Mouse (Mus musculus) monocyte, adult 5-6 weeks (primary cell): Measurements from ENCODE around the gene Kdm2b. TPM values are rescaled to one million over a fixed set of nuclear protein-coding genes. Genes with fewer than 3 reads are reported as not detected.
A peak's percentile ranks its signal among the peaks of the same experiment; 100 is the strongest.

Source experiments
- ATAC-seq: fragments of 153-309, 156-312 bp; replicated peaks from 2 replicates; pipeline ENCODE4 v1.8.0; 2017; ENCODE audit warnings: mild to moderate bottlenecking; ENCODE audit not compliant: low TSS enrichment, insufficient number of reproducible peaks, severe bottlenecking, poor library complexity, low FRiP score
- total RNA-seq: library from RNA; stranded (forward); fragments of 200-1000, 200-491, 200-594 nt; gene quantifications from 3 replicates; pipeline ENCODE4 v1.2.3, GENCODE M21; 2017

The Kdm2b gene
- total RNA-seq, 1 experiment from 2014 or later = 24.1 TPM

DNA sequence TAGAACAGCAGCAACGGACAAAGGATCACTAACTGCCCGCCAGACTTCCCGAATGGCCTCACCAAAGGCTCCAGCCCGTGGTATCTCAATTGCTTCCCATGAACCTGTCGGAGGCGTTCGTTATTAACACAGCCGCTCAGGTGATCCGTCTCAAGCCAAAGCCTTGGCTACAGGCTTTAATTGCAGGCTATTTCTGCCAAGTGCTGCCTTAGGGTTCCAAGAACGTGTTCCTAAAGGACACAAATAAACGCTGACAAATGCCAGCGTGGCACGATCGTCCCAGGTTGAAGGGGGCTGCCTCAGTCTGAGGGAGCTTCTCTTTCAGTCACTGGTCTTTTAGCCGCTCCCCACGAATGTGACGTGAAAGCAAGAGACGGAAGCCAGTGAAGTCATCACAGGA, 80.1 kb downstream of the Kdm2b start:
- no peak for ATAC-seq

DNA sequence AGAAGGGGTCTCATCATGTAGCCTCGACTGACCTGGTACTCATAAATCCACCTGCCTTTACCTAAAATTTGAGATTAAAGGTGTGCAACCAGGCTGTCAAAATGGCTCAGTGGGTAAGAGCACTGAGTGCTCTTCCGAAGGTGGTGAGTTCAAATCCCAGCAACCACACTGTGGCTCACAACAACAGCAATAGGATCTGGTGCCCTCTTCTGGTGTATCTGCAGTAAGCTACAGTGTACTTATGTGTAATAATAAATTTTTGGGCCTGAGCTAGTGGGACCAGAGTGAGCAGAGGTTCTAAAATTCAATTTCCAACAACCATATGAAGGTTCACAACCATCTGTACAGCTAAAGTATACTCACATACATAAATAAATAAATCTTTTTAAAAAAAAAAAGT, 81.6 kb downstream of the Kdm2b start:
- ATAC-seq = no peak

DNA sequence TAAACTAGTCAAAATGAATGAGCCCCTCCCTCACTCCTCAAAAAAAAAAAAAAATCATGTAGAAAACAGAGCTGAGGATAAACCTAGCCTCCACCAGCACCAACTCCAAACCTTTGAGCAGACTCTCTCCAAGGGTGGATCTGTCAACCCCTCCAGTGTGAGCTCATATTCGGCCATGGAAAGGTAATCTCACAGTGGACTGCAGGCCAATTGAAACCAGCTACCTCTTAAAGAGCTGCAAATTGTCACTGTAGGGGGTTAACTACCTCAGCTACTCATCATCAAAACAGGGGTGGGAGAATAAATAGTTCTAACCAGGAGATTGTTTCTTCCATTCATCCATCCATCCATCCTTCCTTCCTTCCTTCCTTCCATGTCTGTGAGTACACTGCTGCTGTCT, 82.4 kb downstream of the Kdm2b start:
- ATAC-seq = no peak

DNA sequence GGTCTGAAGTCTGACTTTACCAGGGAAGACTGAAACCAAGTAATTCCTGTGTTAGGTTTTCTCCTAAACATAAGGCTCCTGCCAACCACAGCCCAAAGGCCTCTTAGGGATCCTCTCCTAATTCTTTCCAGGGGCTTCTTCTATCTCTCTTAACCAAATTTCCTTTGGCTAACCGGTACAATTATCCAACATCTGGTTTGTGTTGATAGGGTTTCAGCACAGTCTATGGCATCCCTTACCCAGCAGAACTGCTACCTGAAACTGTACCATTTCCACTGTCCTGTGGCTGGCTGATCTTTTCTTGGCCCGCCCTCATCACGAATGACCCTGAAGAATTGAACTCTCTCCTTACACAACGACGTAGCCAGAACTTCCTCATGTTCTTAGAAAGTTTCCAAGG, 86.5 kb downstream of the Kdm2b start:
- no peak for ATAC-seq

DNA sequence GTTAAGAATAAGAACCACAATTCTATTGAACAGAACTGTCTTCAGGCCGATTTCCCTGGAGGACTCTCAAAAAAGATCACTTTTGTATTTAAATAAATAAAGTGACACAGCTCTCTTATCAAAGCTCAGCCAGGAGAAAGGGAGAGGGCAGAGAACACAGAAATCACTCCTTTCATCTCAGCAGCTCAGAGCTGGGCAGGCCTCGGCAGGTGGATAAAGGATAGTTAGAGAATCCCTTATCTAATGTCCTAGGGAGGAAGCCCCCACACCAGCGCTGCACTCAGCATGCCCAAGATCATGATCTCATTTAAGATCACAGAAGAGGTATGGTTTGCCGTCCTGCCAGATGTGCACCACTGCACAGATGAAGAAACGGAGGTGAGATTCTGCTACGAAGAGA, 87.4 kb downstream of the Kdm2b start:
- ATAC-seq = no peak

DNA sequence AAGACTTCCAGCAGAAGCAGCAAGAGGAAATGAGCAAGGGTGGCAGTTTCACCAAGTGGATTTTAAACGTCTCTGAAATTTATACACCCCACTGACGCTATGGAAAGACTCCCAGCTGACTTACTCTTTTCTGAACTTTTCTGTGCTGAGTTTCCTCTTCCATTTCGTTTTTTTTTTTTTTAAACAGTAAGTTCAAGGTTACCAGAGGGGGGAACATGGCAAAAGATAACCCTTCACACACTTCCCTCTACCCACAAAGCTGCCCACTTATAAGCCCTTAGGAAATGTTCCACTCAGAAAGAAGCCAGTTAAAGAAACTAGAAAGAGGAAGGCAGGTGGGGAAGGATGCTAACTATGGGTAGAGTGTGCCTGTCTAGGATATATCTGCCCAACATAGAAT, 88.0 kb downstream of the Kdm2b start:
- ATAC-seq = no peak

DNA sequence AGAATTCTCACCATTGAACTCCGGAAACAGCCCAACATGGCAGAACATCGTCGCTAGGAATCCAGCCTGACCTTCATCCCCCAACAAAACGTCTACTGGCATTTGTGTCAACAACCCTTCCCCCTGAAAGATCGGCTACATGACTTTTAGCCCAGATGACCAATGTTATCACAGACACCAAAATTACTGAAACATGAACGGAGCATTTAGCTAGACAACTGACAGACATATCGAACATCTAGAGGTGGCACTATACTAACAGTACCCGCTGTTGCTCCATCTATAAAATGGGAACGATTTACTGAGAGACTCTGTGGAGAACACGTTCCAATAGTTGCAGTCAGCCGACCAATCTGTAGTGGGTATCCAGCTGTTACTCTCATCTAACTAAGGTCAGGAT, 88.4 kb downstream of the Kdm2b start:
- no peak for ATAC-seq

DNA sequence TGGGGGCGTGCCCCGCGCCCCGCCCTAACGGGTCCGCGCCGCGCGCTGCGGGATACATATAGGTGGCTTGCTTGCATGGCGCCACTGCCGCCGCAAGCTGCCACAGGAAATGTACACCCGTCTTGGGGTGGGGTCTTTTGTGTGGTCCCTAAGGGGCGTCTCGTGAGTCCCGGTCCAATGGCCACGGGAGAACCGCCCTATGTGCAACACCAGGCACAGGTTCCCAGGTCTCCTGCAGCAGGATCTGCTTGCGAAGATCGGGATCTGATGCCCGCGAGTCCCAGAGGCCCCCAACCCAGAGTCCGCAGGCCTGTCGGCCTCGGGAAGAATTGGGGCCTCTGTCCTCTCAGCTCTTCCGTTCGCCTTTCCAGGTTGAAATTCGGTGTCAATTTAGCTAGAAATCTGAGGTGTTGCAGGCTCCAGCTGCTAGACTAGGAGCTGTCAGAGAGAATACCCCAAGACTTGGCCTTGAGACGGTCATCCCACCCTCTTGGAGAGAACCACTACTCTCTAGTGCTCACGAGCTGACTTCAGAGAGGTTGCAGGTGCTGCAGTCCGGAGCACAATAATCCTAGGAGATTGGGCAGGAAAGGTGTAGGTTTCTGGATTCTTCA, 89.0 kb downstream of the Kdm2b start:
- ATAC-seq = no peak

DNA sequence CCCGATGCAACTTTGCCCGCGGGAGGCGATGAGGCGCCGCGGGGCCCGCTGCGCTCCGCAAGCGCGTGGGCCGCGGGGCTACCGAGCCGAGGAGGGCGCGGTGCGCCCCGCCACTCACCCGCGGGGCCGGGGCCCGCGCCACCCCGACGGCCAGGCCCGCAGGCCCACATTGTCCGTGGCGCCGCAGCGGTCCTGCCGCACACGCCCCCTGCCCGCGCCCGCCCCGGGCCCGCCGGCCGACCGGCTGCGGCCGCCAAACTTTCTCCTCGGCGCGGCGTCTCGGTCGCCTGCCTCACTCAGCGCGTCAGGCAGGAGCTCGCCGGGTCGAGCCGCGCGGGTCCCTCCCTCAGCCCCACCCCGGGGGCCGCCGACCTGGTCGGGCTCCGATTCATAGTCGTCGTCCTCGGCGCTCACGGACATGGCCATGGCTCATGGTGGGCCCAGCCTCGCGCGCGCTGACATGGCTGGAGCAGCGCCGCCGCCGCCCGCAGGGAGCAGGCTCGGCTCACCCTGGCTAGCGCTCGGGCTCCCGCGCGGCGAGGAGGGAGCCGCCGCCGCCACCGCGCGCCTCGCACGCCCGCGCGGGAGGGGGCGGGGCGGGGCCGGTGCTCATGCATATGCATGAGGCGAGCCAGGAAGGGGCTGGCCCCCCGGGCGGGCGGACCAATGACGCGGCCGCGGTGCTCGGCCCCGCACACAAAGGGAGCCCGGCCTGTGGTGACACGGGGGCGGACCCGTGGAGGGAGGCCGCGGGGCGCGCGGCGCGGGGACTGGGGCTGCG, 89.7 kb downstream of the Kdm2b start:
- peak; percentile 57 for ATAC-seq

DNA sequence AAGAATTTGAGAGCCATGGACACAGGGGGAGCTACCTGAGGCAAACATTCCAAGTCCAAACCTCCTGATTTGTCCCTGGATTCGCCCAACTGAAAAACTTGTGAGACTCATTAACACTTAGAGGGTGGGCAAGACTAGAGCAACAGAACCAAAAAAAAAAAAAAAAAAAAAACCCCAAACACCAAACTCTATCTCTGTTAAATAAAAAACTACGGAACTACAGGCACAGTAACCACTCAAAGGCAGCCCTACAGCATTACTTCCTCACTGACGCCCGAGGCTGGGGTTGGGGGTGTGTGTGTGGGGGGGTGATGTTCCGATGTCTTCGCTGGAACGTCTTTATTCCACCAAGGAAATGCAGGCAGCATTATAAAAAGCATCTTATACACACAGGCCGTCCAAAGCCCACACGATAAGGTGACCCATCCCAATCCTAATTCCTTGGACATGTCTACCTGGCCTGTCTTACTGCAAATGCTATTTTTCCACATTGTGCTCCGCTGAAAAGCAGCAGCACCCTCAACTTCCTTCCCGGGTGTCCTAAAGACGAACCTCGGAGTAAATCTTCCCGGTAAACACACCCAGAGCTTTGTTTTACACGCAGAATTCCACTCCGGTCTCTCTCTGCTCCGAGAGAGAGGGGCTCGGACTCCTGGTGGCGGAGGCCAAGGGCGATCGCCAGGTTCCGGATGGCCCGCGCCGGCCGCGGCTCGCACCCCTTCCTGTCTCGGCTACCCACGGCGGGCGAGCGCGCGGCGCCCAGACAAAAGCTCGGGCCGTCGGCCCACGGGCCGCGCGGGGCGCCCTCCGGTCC, 90.5 kb downstream of the Kdm2b start:
- ATAC-seq = no peak

DNA sequence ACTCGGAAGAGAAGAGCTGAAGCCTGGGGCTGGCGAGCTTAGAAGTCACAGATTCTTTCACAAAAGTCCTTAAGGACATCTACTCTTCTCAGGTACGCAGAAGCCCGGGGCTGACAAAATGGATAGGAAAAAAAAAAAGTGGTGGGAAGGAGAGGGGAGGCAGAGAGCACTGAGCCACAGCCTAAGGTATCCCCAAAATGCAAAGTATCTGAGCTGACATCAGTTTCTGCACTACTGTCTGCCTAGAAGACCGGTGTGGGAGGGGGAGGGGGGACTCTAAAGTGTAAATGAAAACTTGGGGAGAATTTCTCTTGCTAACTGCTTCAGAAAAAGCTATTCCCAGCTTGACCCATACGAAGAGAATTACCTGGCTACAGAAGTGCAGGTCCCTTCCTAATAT, 91.5 kb downstream of the Kdm2b start:
- no peak for ATAC-seq

DNA sequence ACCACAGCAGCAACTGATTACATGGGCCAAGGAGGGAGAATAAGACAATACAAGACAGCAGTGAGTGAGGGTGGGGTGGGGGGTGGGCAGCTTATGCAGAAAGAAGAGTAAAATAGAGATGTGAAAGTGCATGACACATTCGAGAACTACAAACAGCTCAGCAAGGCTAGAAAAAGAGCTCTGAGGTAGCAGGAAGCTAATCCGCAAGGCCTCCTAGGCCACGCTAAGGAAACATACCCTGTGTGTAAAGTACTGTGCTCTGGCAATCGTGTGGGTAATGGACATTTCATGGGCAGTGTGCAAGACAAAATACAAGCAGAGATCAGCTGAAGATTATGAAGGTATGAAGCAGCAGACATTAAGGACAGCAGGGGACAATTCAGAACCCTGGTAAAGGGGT, 94.8 kb downstream of the Kdm2b start:
- ATAC-seq = peak; percentile 27; the same call in 1 of the 2 replicates

DNA sequence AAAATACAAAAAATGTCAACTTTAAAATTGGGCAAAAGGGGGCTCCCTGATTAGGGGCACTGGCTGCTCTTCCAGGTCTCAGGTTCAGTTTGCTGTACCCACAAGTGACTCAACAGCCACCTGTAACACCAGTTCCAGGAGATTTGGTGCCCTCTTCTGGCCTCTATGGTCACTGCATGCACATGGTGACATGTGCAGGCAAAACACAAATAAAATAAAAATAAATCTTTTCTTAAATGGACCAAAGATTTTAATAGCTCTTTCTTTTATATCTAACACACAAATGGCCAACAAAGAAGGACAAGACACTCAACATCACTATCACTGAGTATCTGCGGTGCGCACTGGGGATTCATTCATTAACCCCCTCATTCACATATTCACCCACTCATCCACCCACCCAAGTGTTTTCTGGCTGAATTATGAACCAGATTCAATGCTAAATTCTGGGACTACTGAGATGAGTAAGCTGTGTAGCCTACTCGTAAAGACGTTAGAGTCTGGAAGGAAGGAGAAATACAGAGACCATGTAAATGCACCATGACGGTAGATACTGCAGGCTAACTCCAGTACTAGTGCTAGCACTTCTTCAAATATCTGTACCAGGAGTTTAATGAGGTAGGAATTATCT, 95.5 kb downstream of the Kdm2b start:
- ATAC-seq = 0 out of 2 replicates have a peak, but pooled peaks have one; percentile 49

DNA sequence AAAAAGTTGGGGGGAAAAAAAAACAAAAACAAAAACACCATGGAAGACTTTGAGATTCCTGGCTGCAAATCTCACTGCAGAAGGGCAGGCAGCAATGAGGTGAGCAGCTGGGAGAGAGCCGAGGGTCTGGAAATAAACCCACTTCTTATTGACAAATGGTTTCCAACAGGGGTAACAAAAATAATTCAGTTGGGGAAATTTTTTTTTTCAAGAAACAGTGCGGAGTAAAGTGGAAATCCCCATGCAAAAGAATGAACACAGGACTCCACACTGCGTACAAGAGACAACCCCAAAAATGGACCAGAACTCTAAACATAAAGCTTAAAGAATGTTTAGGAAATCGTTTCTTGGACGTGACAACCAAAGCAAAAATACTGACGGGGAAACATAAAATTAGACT, 96.4 kb downstream of the Kdm2b start:
- no peak for ATAC-seq

DNA sequence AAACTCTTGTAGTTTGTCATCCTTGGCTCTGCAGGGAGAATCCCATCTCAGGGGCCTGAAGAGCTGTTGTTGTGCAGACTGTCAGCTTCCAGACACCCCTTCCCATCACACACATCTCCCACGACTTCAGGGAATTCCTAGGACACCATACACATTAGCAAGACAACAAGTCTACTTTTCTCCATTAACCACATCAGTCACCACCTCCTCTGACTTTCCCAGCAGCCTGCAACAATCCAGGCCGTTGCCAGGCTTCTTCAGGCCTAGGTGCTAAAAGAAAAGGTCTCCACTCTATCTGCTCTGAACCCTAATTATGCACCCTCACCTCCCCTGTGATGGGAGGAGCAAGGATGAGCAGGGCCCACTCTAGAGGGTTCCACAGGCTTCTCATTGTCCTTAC, 99.2 kb downstream of the Kdm2b start:
- no peak for ATAC-seq

DNA sequence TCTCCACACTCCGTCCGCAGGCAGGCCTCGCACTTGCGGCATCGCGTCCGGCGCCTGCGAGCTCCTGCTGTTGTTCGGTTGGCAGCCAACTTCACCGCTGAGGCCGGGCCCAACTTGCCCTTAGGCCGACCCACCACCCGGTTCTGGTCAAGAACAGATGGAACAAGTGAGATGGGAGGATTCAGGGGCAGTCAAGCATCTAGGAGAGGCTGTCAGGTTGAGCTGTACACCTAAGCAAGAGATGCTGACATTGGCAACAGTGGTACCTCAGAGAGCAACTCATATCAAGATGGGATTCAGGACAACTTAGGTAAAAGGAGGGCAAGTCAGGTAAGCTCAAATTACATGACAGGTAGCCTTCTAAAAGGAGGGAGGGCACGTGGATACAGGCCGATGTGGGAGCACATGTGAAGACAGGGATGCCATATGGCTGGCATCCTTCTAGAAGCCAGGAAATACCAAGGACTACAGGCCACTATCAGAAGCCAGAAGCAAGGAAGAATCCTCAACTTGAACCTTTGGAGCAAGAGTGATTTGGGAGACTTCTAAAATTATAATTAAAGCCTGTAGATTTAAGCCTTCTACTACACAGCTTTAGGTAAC, 100.9 kb downstream of the Kdm2b start:
- no peak for ATAC-seq

DNA sequence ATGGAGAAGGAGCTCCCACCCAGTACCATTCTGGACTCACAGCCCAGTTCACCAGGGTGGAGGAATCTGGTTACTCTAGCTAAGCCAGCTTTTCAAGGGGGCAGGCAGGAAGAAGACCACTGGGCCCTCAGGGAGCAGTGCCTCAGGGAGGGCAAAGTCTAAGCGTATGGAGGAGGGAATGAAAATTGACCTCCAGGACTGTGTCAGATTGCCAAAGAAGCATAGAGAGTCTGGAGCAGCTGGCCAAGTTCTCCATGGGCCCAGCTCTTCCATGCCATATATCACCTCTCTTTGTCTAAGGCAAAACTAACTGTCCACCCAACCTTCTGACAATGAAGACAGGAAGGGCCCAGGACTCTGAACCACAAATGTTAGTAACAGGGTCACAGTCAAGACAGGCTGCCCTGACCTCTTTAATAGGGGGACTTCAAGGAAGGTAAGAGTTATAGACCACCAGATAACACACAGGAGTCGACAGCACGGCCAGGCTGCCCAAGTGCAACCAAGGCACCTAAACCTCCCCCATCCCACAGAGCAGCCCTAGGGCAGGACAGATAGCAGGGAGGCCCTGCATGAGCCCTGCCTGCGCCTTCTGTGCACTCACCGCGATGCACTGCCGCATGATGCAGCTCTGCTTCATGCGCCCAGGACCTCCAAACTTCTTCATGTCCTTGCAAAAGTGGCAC, 101.6 kb downstream of the Kdm2b start:
- ATAC-seq = no peak

DNA sequence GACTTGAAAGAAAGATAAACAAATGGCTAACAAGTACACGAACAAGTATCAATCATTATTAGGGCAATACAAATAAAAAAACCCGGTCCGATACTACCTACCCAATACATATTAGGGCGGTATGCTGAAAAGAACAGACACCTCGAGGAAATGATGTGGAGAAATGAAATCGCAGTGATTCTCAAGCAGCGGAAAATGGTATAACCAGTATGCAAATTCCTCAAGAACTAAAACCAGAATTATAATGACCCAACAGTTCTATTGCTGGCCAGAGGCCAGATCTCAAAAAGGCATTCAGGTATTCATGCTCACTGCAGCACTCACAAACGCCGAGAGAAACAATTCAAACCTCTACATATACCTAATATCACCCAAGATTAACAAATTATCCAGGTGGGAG, 102.6 kb downstream of the Kdm2b start:
- no peak for ATAC-seq
